Mouse (Mus musculus) liver, embryonic 13.5 days (tissue): ENCODE data around the gene Rnf222. TPM values are rescaled to one million over a fixed set of nuclear protein-coding genes. Genes with fewer than 3 reads are reported as not detected.
"Not testable (repeated sequence)": the region's sequence is repeated elsewhere in the genome, so short reads cannot be mapped to it uniquely, and the experiment has no call there.

Experiments
- ATAC-seq: fragments of 200-750 bp; cut with Nextera tagmentation; 2 replicates; pipeline ENCODE4 v1.8.0; 2017; ENCODE audit warnings: low read depth, mild to moderate bottlenecking, moderate number of reproducible peaks, moderate library complexity
- DNase-seq: peaks from one replicate; pipeline ENCODE4 v3.0.0; 2022
- H3K27ac ChIP-seq: fragments of 300-500 bp; sonication (generic); 2 replicates; pipeline ENCODE4 v1.5.1; 2015; ENCODE audit warnings: moderate library complexity, mild to moderate bottlenecking, inconsistent platforms
- H3K27me3 ChIP-seq: fragments of 300-500 bp; sonication (generic); 2 replicates; pipeline ENCODE4 v1.6.1; 2015; ENCODE audit warnings: mild to moderate bottlenecking, inconsistent platforms
- H3K36me3 ChIP-seq: fragments of 300-500 bp; sonication (generic); 2 replicates; pipeline ENCODE4 v1.6.1; 2015; ENCODE audit warnings: mild to moderate bottlenecking, inconsistent platforms
- H3K4me1 ChIP-seq: fragments of 300-500 bp; sonication (generic); replicated peaks from 2 replicates; pipeline ENCODE4 v1.6.1; 2015; ENCODE audit warnings: inconsistent platforms
- H3K4me2 ChIP-seq: fragments of 300-500 bp; sonication (generic); 2 replicates; pipeline ENCODE4 v1.6.1; 2015; ENCODE audit warnings: inconsistent platforms, mild to moderate bottlenecking, moderate library complexity
- H3K4me3 ChIP-seq: fragments of 300-500 bp; sonication (generic); replicated peaks from 2 replicates; pipeline ENCODE4 v1.5.1; 2015; ENCODE audit warnings: mild to moderate bottlenecking, inconsistent platforms
- H3K9ac ChIP-seq: fragments of 300-500 bp; sonication (generic); 2 replicates; pipeline ENCODE4 v1.6.1; 2015; ENCODE audit warnings: mild to moderate bottlenecking, inconsistent platforms
- H3K9me3 ChIP-seq: fragments of 300-500 bp; sonication (generic); replicated peaks from 2 replicates; pipeline ENCODE4 v1.6.1; 2016; ENCODE audit warnings: inconsistent platforms
- WGBS: fragments of 180-500 bp; shearing (Covaris S2); methylation state at CpG from one replicate; pipeline ENCODE4 v1.1.7; 2015; ENCODE audit not compliant: insufficient replicate concordance; 5-methylcytosine and 5-hydroxymethylcytosine counted together
- polyA plus RNA-seq: library from polyadenylated mRNA; unstranded; fragments of >200 nt; fragmentation: Nextera tagmentation; extraction: Ambion mirVana; gene quantifications from 2 replicates; pipeline ENCODE4 v1.2.1, GENCODE M21; 2015

Rnf222 gene
- polyA plus RNA-seq, 1 experiment from 2014 or later: 0.09 TPM

GRCm38 (mm10) chr11:68908846-68909503, 20.6 kb downstream of the Rnf222 start:
- H3K4me3 ChIP-seq: no peak overlapping the region
- 45% methylated on average over 7 of the region's 7 CpGs for WGBS
- H3K36me3 ChIP-seq: peaks cover 30% of the 10 kb centered on the region
- ATAC-seq (no peak), DNase-seq (no peak)
- H3K9me3 ChIP-seq: no peaks in the 10 kb centered on the region
- H3K27ac ChIP-seq: no peak overlapping the region
- H3K27me3 ChIP-seq: peaks cover 26% of the 10 kb centered on the region
- no peak overlapping the region for H3K9ac ChIP-seq
- H3K4me1 ChIP-seq: peaks cover 6% of the 10 kb centered on the region
- no peak overlapping the region for H3K4me2 ChIP-seq

GRCm38 (mm10) chr11:68911531-68912177, 23.3 kb downstream of the Rnf222 start:
- 0 out of 2 replicates have a peak, but pooled peaks cover 2% of the 10 kb centered on the region for H3K4me1 ChIP-seq
- ATAC-seq (no peak), DNase-seq (no peak)
- no peak overlapping the region for H3K4me2 ChIP-seq
- H3K9me3 ChIP-seq: no peaks in the 10 kb centered on the region
- H3K27ac ChIP-seq: no peak overlapping the region
- no peak overlapping the region for H3K9ac ChIP-seq
- no peak overlapping the region for H3K4me3 ChIP-seq
- peaks cover 26% of the 10 kb centered on the region for H3K27me3 ChIP-seq
- H3K36me3 ChIP-seq: peaks cover 3% of the 10 kb centered on the region; the same call in 1 of the 2 replicates
- 21% methylated on average over 14 of the region's 14 CpGs for WGBS

GRCm38 (mm10) chr11:68914566-68914965, 26.2 kb downstream of the Rnf222 start:
- Histone ChIP-seq H3K4me1 (0 out of 2 replicates have a peak, but pooled peaks cover 2% of the 10 kb centered on the region), H3K4me2 (no peak overlapping the region), H3K36me3 (no peaks in the 10 kb centered on the region), H3K9ac (no peak overlapping the region), H3K9me3 (no peaks in the 10 kb centered on the region), H3K4me3 (no peak overlapping the region), H3K27me3 (peaks cover 26% of the 10 kb centered on the region), H3K27ac (no peak overlapping the region)
- ATAC-seq (no peak), DNase-seq (no peak)
- 64% methylated on average over 4 of the region's 4 CpGs for WGBS

- H3K27me3 ChIP-seq: peaks cover 9% of the 10 kb centered on the region; the same call in 1 of the 2 replicates
- ATAC-seq (no peak), DNase-seq (no peak)
- no peak overlapping the region for H3K4me2 ChIP-seq
- H3K9me3 ChIP-seq: no peaks in the 10 kb centered on the region
- no peak overlapping the region for H3K9ac ChIP-seq
- no peak overlapping the region for H3K4me3 ChIP-seq
- H3K36me3 ChIP-seq: no peaks in the 10 kb centered on the region
- no peak overlapping the region for H3K27ac ChIP-seq
- peaks cover 4% of the 10 kb centered on the region for H3K4me1 ChIP-seq
- WGBS: 59% methylated on average over 3 of the region's 3 CpGs
These were observed 34.8 kb downstream of the Rnf222 start for GRCm38 (mm10) chr11:68923191-68923590.

- WGBS: 49% methylated on average over 2 of the region's 2 CpGs
- Histone ChIP-seq H3K4me3 (no peak overlapping the region), H3K27ac (no peak overlapping the region), H3K9me3 (no peaks in the 10 kb centered on the region), H3K36me3 (no peaks in the 10 kb centered on the region), H3K27me3 (peaks cover 9% of the 10 kb centered on the region; the same call in 1 of the 2 replicates), H3K4me2 (no peak overlapping the region), H3K9ac (no peak overlapping the region), H3K4me1 (peaks cover 4% of the 10 kb centered on the region)
- ATAC-seq (no peak), DNase-seq (no peak)
These were observed 36.4 kb downstream of the Rnf222 start for GRCm38 (mm10) chr11:68924749-68925148.

- H3K27ac ChIP-seq: no peak within 1 kb of the TSS
- H3K9me3 ChIP-seq: no peaks in the 10 kb centered on the region
- 71% methylated on average over 3 of the region's 3 CpGs for WGBS
- no peak for ATAC-seq
- no peak within 1 kb of the TSS for H3K9ac ChIP-seq
- no peak for DNase-seq
- H3K4me2 ChIP-seq: no peak within 1 kb of the TSS
- H3K27me3 ChIP-seq: peaks cover 9% of the 10 kb centered on the region; the same call in 1 of the 2 replicates
- peaks cover 4% of the 10 kb centered on the region for H3K4me1 ChIP-seq
- no peak within 1 kb of the TSS for H3K4me3 ChIP-seq
- no peaks in the 10 kb centered on the region for H3K36me3 ChIP-seq
These were observed 38.6 kb downstream of the Rnf222 start, which contains the start of gene Odf4 for GRCm38 (mm10) chr11:68926981-68927380. Gene Odf4, minus strand, starts transcription at chr11:68927081.

GRCm38 (mm10) chr11:68929947-68930346, 41.6 kb downstream of the Rnf222 start:
- no peak overlapping the region for H3K27ac ChIP-seq
- no peak for DNase-seq
- no peak overlapping the region for H3K4me3 ChIP-seq
- H3K4me1 ChIP-seq: no peaks in the 10 kb centered on the region
- no peak overlapping the region for H3K9ac ChIP-seq
- H3K27me3 ChIP-seq: 0 out of 2 replicates have a peak, but pooled peaks cover 3% of the 10 kb centered on the region
- H3K9me3 ChIP-seq: no peaks in the 10 kb centered on the region
- no peak for ATAC-seq
- WGBS: 65% methylated on average over 6 of the region's 6 CpGs
- no peaks in the 10 kb centered on the region for H3K36me3 ChIP-seq
- H3K4me2 ChIP-seq: no peak overlapping the region

- H3K27me3 ChIP-seq: 0 out of 2 replicates have a peak, but pooled peaks cover 3% of the 10 kb centered on the region
- no peak overlapping the region for H3K9ac ChIP-seq
- no peaks in the 10 kb centered on the region for H3K9me3 ChIP-seq
- DNase-seq (no peak), ATAC-seq (no peak)
- H3K4me1 ChIP-seq: 0 out of 2 replicates have a peak, but pooled peaks cover under 1% of the 10 kb centered on the region
- H3K27ac ChIP-seq: no peak overlapping the region
- WGBS: 71% methylated on average over 5 of the region's 5 CpGs
- no peak overlapping the region for H3K4me3 ChIP-seq
- H3K36me3 ChIP-seq: no peaks in the 10 kb centered on the region
- no peak overlapping the region for H3K4me2 ChIP-seq
These were observed 45.6 kb downstream of the Rnf222 start for GRCm38 (mm10) chr11:68933885-68934507.

- 84% methylated on average over 4 of the region's 4 CpGs for WGBS
- H3K4me1 ChIP-seq: peaks cover 12% of the 10 kb centered on the region; the same call in 1 of the 2 replicates
- not testable (repeated sequence) for H3K27ac ChIP-seq, H3K27me3 ChIP-seq, H3K9ac ChIP-seq, ATAC-seq, DNase-seq, H3K4me3 ChIP-seq, H3K4me2 ChIP-seq, H3K36me3 ChIP-seq, H3K9me3 ChIP-seq
These were observed 48.6 kb downstream of the Rnf222 start for GRCm38 (mm10) chr11:68936951-68937350.

GRCm38 (mm10) chr11:68939451-68940304, 51.3 kb downstream of the Rnf222 start:
- Histone ChIP-seq H3K4me2 (peak overlapping the region; percentile 63), H3K9ac (peak overlapping the region; percentile 60), H3K27me3 (no peaks in the 10 kb centered on the region), H3K4me3 (peak overlapping the region; percentile 50), H3K27ac (no peak overlapping the region), H3K9me3 (no peaks in the 10 kb centered on the region), H3K4me1 (peaks cover 12% of the 10 kb centered on the region; the same call in 1 of the 2 replicates), H3K36me3 (no peaks in the 10 kb centered on the region)
- 4% methylated on average over 16 of the region's 16 CpGs for WGBS
- ATAC-seq (peak; percentile 98), DNase-seq (peak; percentile 81)
